Mouse (Mus musculus): ENCODE data around the gene Glce. TPM values are rescaled to one million over a fixed set of nuclear protein-coding genes. Genes with fewer than 3 reads are reported as not detected.

Glce gene
- polyA plus RNA-seq, 1 experiment from 2014 or later, result 25.1 TPM

GRCm38 (mm10) chr9:62115826-62116225 lies 6.6 kb downstream of the Glce start:
- Histone ChIP-seq H3K4me2 (ENCODE audit: low read depth, low read length) (no peak overlapping the region), H3K4me3 (ENCODE audit: low read depth, low read length) (no peak overlapping the region), H3K9me3 (ENCODE audit: control insufficient read depth, low read length) (no peaks in the 10 kb centered on the region), H3K4me1 (ENCODE audit: control insufficient read depth, insufficient read depth, low read length) (0 out of 2 replicates have a peak, but pooled peaks cover 4% of the 10 kb centered on the region), H3K9ac (replicated peaks; ENCODE audit: low read depth, low read length) (no peak overlapping the region), H3K27me3 (ENCODE audit: control insufficient read depth, insufficient read depth, low read length) (no peaks in the 10 kb centered on the region), H3K27ac (ENCODE audit: low read depth, low read length) (no peak overlapping the region), H3K36me3 (ENCODE audit: control insufficient read depth, insufficient read depth, low read length) (no peaks in the 10 kb centered on the region)
- no peak for ATAC-seq (ENCODE audit: low read depth)
- 85% methylated on average over 3 of the region's 3 CpGs for WGBS

DNA sequence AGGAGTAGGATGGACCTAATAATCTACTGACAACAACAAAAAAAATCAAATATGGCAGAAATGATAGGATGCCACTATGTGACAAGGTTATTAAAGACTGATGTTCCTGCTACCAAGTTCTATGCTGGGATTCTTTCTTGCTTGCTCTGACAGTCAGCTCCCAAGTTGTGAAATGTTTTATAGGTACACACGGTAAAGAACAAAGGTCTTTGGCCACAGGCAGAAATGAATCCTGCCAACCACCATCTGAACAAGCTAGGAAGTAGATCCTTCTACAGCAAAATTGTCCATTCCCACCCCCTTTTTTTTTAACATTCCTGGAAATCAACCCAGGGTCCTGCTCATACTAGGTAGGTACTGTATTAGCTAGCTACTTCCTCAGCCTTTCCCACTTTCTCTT lies 25.9 kb downstream of the Glce start:
- no peak overlapping the region for H3K4me3 ChIP-seq (ENCODE audit: low read depth, low read length)
- ATAC-seq (ENCODE audit: low read depth), result no peak
- WGBS, result 70% methylated on average over 1 of the region's 1 CpGs

DNA sequence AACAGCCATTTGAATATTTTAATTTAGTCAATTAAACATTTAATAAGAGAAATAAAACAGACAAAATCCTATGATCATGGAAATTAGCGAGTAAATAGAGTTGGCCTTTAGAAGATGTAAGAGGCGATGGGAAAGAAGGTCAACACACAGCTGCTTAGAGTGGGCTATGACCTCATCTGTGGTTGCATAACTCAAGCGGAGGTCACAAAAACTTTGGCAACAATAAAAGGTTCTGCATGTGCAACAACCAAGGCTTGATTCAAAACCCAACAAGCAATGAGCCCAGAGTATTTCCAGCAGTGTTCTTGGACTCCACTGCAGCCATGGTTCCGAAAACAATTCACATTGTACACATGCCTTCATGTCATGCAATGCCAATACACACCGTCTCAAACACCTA lies 30.9 kb downstream of the Glce start:
- Histone ChIP-seq H3K36me3 (ENCODE audit: control insufficient read depth, insufficient read depth, low read length) (no peaks in the 10 kb centered on the region), H3K4me2 (ENCODE audit: low read depth, low read length) (no peak overlapping the region), H3K27ac (ENCODE audit: low read depth, low read length) (no peak overlapping the region), H3K27me3 (ENCODE audit: control insufficient read depth, insufficient read depth, low read length) (no peaks in the 10 kb centered on the region), H3K4me3 (ENCODE audit: low read depth, low read length) (no peak overlapping the region), H3K9ac (replicated peaks; ENCODE audit: low read depth, low read length) (no peak overlapping the region), H3K4me1 (ENCODE audit: control insufficient read depth, insufficient read depth, low read length) (no peaks in the 10 kb centered on the region), H3K9me3 (ENCODE audit: control insufficient read depth, low read length) (no peaks in the 10 kb centered on the region)
- WGBS, result 93% methylated on average over 5 of the region's 5 CpGs
- ATAC-seq (ENCODE audit: low read depth), result no peak

More for the DNA sequence above, 25.9 kb downstream of the Glce start:
- no peak overlapping the region for H3K27ac ChIP-seq (ENCODE audit: low read depth, low read length)
- no peaks in the 10 kb centered on the region for H3K36me3 ChIP-seq (ENCODE audit: control insufficient read depth, insufficient read depth, low read length)
- H3K4me1 ChIP-seq (ENCODE audit: control insufficient read depth, insufficient read depth, low read length), result no peaks in the 10 kb centered on the region
- H3K4me2 ChIP-seq (ENCODE audit: low read depth, low read length), result no peak overlapping the region
- no peaks in the 10 kb centered on the region for H3K9me3 ChIP-seq (ENCODE audit: control insufficient read depth, low read length)
- H3K9ac ChIP-seq (replicated peaks; ENCODE audit: low read depth, low read length), result no peak overlapping the region
- no peaks in the 10 kb centered on the region for H3K27me3 ChIP-seq (ENCODE audit: control insufficient read depth, insufficient read depth, low read length)

GRCm38 (mm10) chr9:62085548-62085947 lies 36.9 kb downstream of the Glce start:
- Histone ChIP-seq H3K4me3 (ENCODE audit: low read depth, low read length) (no peak overlapping the region), H3K27me3 (ENCODE audit: control insufficient read depth, insufficient read depth, low read length) (no peaks in the 10 kb centered on the region), H3K4me2 (ENCODE audit: low read depth, low read length) (no peak overlapping the region), H3K9ac (replicated peaks; ENCODE audit: low read depth, low read length) (no peak overlapping the region), H3K4me1 (ENCODE audit: control insufficient read depth, insufficient read depth, low read length) (no peaks in the 10 kb centered on the region), H3K27ac (ENCODE audit: low read depth, low read length) (no peak overlapping the region), H3K36me3 (ENCODE audit: control insufficient read depth, insufficient read depth, low read length) (no peaks in the 10 kb centered on the region), H3K9me3 (ENCODE audit: control insufficient read depth, low read length) (no peaks in the 10 kb centered on the region)
- WGBS, result 94% methylated on average over 2 of the region's 2 CpGs
- ATAC-seq (ENCODE audit: low read depth), result no peak

DNA sequence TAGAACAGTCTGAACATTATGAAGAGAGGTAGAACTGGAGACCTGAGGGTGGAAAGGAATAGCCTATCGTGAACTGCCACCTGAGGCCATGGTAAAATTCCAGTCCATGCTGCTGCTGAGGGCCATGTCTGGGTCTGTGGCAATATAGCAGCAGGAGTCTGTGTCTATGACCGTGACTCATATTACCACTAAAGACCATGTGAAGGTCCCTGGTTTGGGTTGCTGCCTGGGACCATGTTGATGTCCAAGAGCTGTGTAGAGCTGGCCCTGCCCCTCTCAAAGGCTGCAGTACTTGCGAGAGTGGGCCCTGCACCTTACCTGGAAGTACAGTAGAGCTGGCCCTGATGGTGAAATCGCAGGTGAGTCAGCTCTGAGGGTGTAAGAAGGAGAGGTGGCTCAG lies 37.6 kb downstream of the Glce start:
- Histone ChIP-seq H3K27me3 (ENCODE audit: control insufficient read depth, insufficient read depth, low read length) (no peaks in the 10 kb centered on the region), H3K9me3 (ENCODE audit: control insufficient read depth, low read length) (no peaks in the 10 kb centered on the region), H3K9ac (replicated peaks; ENCODE audit: low read depth, low read length) (no peak overlapping the region), H3K36me3 (ENCODE audit: control insufficient read depth, insufficient read depth, low read length) (no peaks in the 10 kb centered on the region), H3K4me3 (ENCODE audit: low read depth, low read length) (no peak overlapping the region), H3K4me1 (ENCODE audit: control insufficient read depth, insufficient read depth, low read length) (no peaks in the 10 kb centered on the region), H3K4me2 (ENCODE audit: low read depth, low read length) (no peak overlapping the region), H3K27ac (ENCODE audit: low read depth, low read length) (no peak overlapping the region)
- ATAC-seq (ENCODE audit: low read depth), result no peak
- 96% methylated on average over 4 of the region's 4 CpGs for WGBS

DNA sequence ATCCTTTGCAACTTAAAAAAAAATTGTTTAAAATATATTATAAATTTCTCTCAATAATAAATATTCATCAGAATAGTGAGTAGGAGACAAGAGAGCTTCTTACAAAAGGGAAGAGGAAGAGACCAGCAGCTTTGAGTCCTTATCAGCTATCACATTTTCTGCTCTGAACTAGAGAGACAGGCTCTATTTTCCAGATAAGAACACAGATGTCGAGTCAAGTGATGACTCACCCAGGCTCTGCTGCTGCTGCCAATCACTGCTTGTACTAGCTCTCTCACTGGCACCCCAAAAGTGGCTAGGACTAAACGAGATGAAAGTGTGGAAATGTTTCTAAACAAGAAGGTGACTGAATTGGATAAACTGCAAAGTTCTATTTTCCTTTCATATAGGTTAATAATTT lies 39.5 kb downstream of the Glce start:
- Histone ChIP-seq H3K4me1 (ENCODE audit: control insufficient read depth, insufficient read depth, low read length) (no peaks in the 10 kb centered on the region), H3K4me2 (ENCODE audit: low read depth, low read length) (no peak overlapping the region), H3K4me3 (ENCODE audit: low read depth, low read length) (no peak overlapping the region), H3K36me3 (ENCODE audit: control insufficient read depth, insufficient read depth, low read length) (no peaks in the 10 kb centered on the region), H3K27me3 (ENCODE audit: control insufficient read depth, insufficient read depth, low read length) (no peaks in the 10 kb centered on the region), H3K9me3 (ENCODE audit: control insufficient read depth, low read length) (no peaks in the 10 kb centered on the region), H3K9ac (replicated peaks; ENCODE audit: low read depth, low read length) (no peak overlapping the region), H3K27ac (ENCODE audit: low read depth, low read length) (no peak overlapping the region)
- whole genome bisulfite sequencing, result 87% methylated on average over 2 of the region's 2 CpGs
- no peak for ATAC-seq (ENCODE audit: low read depth)

- no peak overlapping the region for H3K4me2 ChIP-seq (ENCODE audit: low read depth, low read length)
- H3K9ac ChIP-seq (replicated peaks; ENCODE audit: low read depth, low read length), result no peak overlapping the region
- no peak overlapping the region for H3K27ac ChIP-seq (ENCODE audit: low read depth, low read length)
- no peaks in the 10 kb centered on the region for H3K9me3 ChIP-seq (ENCODE audit: control insufficient read depth, low read length)
- no peaks in the 10 kb centered on the region for H3K4me1 ChIP-seq (ENCODE audit: control insufficient read depth, insufficient read depth, low read length)
- WGBS, result 48% methylated on average over 3 of the region's 3 CpGs
- no peaks in the 10 kb centered on the region for H3K27me3 ChIP-seq (ENCODE audit: control insufficient read depth, insufficient read depth, low read length)
- no peak overlapping the region for H3K4me3 ChIP-seq (ENCODE audit: low read depth, low read length)
- no peak for ATAC-seq (ENCODE audit: low read depth)
- H3K36me3 ChIP-seq (ENCODE audit: control insufficient read depth, insufficient read depth, low read length), result no peaks in the 10 kb centered on the region
Observed at GRCm38 (mm10) chr9:62081542-62081941, 40.9 kb downstream of the Glce start.

DNA sequence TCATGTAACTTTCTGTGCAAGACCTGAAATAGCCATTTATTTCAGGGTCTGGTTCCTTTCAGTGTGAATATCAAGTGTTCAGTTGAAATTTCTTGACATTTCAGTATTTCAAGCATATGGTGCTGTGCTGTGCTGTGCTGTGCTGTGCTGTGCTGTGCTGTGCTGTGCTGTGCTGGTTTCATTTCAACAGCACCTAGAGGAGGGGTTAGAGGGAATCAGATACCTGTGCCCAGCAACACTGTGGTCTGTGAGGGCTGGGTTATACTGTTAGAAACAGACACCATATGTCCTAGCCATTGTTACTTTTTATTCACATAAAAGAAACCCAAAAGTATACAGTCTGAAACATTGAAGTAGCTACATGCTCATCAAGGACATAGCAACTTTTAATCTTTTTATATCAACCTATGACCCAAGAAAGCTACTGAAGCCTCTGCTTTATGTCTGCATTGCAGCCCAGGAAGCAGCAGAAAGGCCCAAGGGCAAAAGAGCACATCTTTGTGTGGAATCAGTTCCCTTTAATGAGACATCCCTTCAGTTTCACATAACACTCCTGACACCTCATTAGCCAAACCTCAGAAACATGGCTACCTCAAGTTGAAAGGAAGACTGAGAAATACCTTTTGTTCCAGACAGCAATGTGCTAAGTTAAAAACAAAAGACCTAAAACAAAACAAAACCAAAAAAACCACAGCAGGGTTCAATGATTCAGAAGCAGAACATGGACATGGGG lies 42.3 kb downstream of the Glce start:
- Histone ChIP-seq H3K4me3 (ENCODE audit: low read depth, low read length) (no peak overlapping the region), H3K27me3 (ENCODE audit: control insufficient read depth, insufficient read depth, low read length) (no peaks in the 10 kb centered on the region), H3K27ac (ENCODE audit: low read depth, low read length) (no peak overlapping the region), H3K36me3 (ENCODE audit: control insufficient read depth, insufficient read depth, low read length) (no peaks in the 10 kb centered on the region), H3K4me2 (ENCODE audit: low read depth, low read length) (no peak overlapping the region), H3K4me1 (ENCODE audit: control insufficient read depth, insufficient read depth, low read length) (no peaks in the 10 kb centered on the region), H3K9ac (replicated peaks; ENCODE audit: low read depth, low read length) (no peak overlapping the region), H3K9me3 (ENCODE audit: control insufficient read depth, low read length) (no peaks in the 10 kb centered on the region)
- ATAC-seq (ENCODE audit: low read depth), result no peak

GRCm38 (mm10) chr9:62062234-62062633 lies 60.2 kb downstream of the Glce start:
- Histone ChIP-seq H3K4me2 (ENCODE audit: low read depth, low read length) (no peak overlapping the region), H3K4me3 (ENCODE audit: low read depth, low read length) (no peak overlapping the region), H3K9ac (replicated peaks; ENCODE audit: low read depth, low read length) (no peak overlapping the region), H3K9me3 (ENCODE audit: control insufficient read depth, low read length) (no peaks in the 10 kb centered on the region), H3K27ac (ENCODE audit: low read depth, low read length) (no peak overlapping the region), H3K36me3 (ENCODE audit: control insufficient read depth, insufficient read depth, low read length) (0 out of 2 replicates have a peak, but pooled peaks cover 2% of the 10 kb centered on the region), H3K27me3 (ENCODE audit: control insufficient read depth, insufficient read depth, low read length) (no peaks in the 10 kb centered on the region), H3K4me1 (ENCODE audit: control insufficient read depth, insufficient read depth, low read length) (no peaks in the 10 kb centered on the region)
- no peak for ATAC-seq (ENCODE audit: low read depth)
- 95% methylated on average over 3 of the region's 3 CpGs for WGBS

All from neural tube, embryonic 14.5 days (tissue).